Mouse (Mus musculus) c-Kit-negative CD71-positive TER-119-positive erythroid progenitor cells, embryonic 14.5 days (primary cell): ENCODE results near the gene E2f4.

Experiments used
- DNase-seq: peaks from one replicate; pipeline ENCODE4 v3.0.0-alpha.2; 2013; ENCODE audit warnings: low read depth, low spot score

E2f4 gene

DNA sequence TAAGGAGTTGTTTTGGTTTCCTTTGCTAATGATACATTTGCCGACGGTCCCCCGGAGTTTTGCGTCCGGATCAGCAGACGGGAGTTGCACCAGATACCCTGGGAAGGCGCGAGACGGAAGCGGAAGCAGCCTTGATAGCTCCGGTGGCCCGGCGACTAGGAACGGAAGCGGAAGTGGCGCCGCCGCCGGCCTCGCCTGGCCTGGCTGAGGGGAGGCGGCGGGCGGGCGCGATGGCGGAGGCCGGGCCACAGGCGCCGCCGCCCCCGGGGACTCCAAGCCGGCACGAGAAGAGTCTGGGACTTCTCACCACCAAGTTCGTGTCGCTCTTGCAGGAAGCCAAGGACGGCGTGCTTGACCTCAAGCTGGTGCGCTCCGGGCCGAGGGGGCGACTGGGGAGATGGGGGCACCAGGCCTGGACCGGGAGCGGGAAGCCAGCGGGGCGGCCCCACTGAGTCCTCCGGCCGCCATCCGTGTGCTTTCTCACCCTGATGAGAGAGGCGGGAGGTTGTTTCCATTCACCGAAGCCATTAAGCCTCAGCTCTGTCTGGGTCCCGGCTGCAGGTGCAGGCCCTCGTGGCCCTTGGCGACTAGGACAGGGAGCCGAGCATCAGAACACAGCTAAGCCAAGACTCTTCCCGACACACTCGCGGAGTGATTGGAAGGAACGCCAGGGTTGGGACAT, at the start of gene E2f4:
Gene E2f4, plus strand, starts transcription at position 153 of the 682 bp plus-strand sequence.
- peak; percentile 78 for DNase-seq

DNA sequence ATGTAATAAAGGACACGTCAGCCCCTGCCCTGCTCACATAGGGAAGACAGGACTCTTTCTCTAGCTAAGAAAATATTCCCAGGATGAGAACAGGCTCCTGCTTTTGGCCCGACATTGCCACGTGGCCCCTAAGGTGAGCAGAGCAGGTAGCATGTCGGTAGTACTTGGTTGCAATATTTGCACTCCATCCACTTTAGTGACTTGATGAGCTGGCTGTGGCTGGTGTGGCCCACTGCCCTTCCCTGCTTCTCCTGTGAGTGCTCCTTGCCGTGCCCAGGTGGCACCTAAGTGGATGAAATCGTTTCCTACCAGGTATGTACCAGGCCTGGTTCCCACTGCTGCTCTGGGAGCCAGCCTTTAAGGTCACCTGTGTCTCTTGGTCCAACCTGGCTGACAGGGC, 45.5 kb upstream of the E2f4 start:
- DNase-seq = no peak

DNA sequence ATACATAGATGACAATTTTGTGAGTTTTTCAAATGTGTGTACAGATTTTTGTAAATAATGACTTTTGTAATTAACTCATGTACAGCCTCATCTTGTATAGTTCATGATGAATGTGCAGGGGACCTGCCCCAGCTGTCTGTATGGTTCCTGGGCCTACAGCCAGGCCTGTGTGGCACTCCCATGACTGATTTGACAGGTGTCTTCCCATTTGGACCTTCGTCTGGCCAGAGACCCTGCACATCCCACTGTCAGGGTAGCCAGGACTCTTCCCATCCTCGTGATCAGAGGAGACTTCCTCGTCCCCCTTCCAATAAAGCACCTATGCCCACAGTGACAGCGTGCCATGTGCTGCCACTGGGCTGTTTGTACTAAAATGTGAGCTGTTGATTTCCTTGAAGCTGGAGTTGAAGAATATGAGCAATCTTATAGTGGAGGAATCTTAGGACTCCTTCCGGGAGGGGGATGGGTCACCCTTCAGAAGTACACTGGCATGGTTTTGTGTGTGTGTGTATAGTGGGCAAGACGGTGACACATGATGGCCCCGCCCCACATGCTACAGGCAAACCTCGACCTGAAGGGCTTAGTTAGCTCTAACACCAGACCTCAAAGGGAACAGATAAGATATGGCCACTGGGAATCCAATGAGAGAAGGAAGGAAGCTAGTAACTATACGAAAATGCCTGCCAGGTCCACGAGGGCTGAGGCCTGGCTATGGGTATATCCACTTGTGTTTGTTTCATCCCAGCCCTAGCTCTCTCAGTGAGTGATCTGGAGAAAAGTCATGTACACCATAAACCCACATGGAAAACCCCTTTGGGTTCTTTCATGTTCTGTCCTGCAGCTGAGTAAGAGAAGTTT, 44.6 kb upstream of the E2f4 start:
- no peak for DNase-seq

- no peak for DNase-seq
These were observed 43.7 kb upstream of the E2f4 start for GRCm38 (mm10) chr8:105253766-105254151.

- DNase-seq = peak; percentile 67
These were observed 43.1 kb upstream of the E2f4 start for GRCm38 (mm10) chr8:105254152-105254965.

DNA sequence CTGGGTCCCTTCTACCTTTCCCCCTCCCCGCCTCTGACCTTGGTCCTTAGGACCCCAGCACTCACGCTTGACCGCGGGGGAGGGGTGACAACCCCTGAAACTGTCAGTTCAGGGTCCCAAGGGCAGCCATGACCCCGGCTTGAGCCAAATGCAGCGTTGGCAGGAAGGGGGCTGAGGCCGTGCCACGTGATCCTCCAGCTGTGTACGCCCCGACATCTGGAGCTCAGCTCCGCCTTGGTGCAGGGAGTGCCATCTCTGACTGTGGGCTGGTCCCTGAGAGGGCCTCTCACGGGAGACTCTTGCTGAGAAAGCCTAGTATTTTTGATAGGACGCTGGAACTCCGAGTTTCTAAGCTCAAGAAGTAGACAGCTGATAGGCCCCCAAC, 42.5 kb upstream of the E2f4 start, which contains the start of gene B3gnt9:
Gene B3gnt9, minus strand, starts transcription at position 188 of the 385 bp plus-strand sequence.
- DNase-seq = peak; percentile 66

GRCm38 (mm10) chr8:105257318-105258114, 39.9 kb upstream of the E2f4 start:
- no peak for DNase-seq

GRCm38 (mm10) chr8:105258911-105259720, 38.3 kb upstream of the E2f4 start:
- DNase-seq = no peak

DNA sequence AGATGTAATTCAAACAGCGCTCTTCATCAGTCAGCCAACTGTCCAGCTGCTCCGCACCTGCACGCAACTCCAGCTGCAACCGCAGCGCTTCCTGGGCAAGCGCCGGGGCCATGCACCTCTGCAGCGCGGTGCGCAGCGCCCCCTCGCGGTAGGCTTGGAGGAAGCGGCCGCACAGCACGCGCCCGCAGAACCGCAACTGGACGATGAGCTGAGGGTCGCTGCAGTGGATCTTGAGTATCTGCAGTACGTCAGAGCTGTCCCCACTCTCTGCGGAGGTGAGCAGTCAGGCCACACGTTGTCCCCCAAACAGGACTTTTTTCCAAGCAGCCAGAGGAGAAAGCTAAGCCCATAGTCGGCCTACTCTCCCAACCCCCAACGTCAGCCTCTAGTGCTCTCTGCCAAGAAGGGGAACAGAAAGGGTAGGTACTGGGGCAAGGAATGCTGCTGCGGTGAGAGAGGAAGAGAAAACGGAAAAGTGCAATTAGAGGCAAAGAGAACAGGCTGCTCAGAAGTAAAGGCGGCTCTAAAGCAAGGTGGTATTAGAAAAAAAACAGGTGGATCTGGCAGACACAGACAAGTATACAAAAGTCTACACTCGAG, 37.6 kb upstream of the E2f4 start:
- DNase-seq = peak; percentile 59

- DNase-seq = no peak
These were observed 36.9 kb upstream of the E2f4 start for GRCm38 (mm10) chr8:105260371-105261099.

DNA sequence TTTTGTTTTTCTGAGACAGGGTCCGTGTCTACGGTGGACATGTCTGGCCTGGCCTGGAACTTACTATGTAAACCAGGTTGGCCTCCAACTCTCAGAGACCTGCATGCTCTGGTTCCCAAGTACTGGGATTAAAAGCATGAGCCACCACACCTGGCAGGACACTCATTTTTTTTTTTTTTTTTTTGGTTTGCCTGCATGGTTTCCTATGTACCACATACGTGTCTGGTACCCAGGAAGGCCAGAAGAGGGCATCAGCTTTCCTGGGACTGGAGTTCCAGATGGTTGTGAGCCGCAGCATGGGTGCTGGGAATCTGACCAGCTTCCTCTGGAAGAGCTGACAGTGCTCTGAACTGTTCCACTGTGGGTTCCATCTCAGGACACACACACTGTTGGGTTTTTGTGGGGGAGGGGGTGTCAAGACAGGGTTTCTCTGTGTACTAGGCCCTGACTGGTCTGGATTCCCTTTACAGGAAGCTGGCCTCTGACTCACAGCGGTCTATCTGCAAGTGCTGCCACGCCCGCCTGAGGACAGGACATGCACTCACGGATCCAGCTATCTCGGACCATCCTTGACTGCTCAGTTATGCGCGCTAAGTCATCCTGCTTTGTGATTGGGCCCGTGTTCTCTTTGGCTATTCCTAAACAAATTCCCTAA, 36.0 kb upstream of the E2f4 start:
- DNase-seq = no peak

GRCm38 (mm10) chr8:105263244-105263912, 34.1 kb upstream of the E2f4 start:
- no peak for DNase-seq

- DNase-seq = peak; percentile 57
These were observed 33.2 kb upstream of the E2f4 start, which contains the start of the genes Tradd and Fbxl8 for GRCm38 (mm10) chr8:105264024-105264982. Gene Tradd, minus strand, starts transcription at chr8:105264609. Gene Fbxl8, plus strand, starts transcription at chr8:105264648.

DNA sequence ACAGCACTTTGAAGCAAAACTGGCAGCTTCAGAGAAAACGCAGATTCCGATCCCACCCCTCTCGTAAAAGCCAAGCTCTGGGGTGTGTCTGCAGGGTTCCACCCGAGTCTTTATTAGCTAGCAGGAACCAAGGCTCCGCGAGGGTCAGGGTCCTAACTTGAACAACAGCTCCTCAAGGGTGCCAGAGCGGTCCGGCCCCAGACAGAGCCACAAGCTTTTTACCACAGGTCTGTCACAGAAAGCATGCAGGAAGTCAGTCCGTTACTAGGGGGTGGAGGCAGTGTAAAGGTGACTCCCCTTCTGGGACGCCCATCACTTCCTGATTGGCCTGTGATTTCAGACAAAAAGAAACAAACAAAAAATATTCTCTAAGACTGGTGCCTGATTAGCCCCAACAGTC, 32.3 kb upstream of the E2f4 start:
- DNase-seq = no peak

DNA sequence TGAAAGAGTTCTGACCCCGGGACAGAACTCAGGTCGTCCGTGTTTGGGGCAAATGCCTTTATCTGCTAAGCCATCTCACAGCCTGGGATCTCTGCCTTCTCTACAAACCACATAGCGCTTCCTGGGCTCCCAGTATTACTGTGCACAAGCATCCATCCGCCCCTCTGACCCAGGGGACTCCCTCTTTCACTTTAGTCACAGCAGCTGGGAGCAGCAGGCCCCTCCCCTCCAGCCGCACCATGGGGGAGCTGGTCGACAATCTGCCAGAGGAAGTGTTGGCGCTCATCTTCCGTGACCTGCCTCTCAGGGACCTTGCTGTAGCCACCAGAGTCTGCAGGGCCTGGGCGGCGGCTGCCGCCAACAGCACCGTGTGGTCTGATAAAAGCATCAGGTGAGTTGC, 30.7 kb upstream of the E2f4 start:
- DNase-seq = no peak

GRCm38 (mm10) chr8:105268342-105269074, 29.0 kb upstream of the E2f4 start:
- DNase-seq = no peak
